Mouse (Mus musculus) frontal cortex, postnatal 36 days (tissue): ENCODE measurements around the gene Nudt2.

Source experiments
- DNase-seq, 2 experiments: peaks; one replicate each; pipeline ENCODE4 v3.0.0; 2022; ENCODE audit warnings: low spot score in 2 of 2

The Nudt2 gene

DNA sequence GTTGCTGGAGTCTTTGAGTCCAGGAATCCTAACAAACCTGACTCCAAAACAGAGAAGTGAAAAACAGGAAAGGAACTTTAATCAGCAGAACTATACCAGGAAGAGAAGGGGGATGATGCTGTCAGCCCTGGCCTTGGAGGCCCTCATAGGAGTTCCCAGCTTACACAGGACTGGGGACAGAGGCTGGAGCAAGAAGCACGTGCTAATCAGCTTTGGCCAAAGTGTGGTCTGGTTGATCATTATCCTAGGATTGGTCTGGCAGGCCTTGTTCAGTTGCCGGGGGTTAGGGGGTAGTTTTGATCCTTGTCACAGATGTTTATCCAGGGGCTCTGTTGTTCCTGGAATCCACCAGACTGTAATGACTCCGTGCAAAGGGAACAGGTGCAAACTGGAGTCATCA is 29.4 kb downstream of the Nudt2 start:
- no peak for DNase-seq

DNA sequence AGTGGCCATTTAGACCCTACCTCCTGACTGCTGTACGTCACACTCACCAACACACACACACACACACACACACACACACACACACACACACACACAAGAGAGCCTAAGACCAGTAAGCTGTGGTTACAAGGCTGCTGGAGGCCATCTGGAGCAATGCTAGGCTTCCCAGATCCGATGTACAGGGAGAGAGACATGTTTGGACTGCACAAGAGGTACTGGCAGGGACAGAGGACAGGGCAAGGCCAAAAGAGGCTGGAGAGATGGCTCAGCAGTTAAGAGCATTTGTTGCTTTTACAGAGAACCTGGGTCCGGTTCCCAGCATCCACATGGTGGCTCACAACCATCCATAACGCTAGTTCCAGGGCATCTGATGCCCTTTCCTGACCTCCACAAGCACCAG is 30.1 kb downstream of the Nudt2 start:
- DNase-seq = no peak

- peak in 1 of 2 experiments; percentile 68 for DNase-seq
These were observed 30.9 kb downstream of the Nudt2 start for GRCm38 (mm10) chr4:41495850-41496249.

- DNase-seq = no peak
These were observed 32.1 kb downstream of the Nudt2 start for GRCm38 (mm10) chr4:41497046-41497445.

GRCm38 (mm10) chr4:41497579-41497978 is 32.6 kb downstream of the Nudt2 start:
- DNase-seq = no peak

GRCm38 (mm10) chr4:41497995-41498845 is 33.3 kb downstream of the Nudt2 start:
- no peak for DNase-seq

- DNase-seq = no peak
These were observed 34.0 kb downstream of the Nudt2 start for GRCm38 (mm10) chr4:41498921-41499391.

- DNase-seq = no peak
These were observed 34.7 kb downstream of the Nudt2 start for GRCm38 (mm10) chr4:41499619-41500018.

DNA sequence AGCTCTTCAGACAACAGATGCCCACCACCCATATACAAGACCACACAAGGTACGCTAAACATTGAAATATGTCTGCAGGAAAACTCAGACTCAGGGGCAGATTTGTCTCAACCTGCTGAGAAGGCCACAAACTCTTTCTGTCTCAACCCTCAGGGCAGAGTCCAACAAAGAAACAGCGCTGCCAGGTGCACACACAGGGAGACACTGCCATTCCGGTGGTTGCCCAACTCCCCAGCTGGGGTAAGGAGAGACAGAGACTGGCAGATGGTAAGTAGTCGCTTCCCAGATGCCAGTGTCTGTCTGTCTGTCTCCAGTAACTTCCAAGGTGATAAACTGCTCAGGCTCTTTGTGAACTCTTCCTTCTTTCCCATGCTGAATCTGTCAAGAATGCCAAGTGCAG is 35.8 kb downstream of the Nudt2 start:
- DNase-seq = no peak

DNA sequence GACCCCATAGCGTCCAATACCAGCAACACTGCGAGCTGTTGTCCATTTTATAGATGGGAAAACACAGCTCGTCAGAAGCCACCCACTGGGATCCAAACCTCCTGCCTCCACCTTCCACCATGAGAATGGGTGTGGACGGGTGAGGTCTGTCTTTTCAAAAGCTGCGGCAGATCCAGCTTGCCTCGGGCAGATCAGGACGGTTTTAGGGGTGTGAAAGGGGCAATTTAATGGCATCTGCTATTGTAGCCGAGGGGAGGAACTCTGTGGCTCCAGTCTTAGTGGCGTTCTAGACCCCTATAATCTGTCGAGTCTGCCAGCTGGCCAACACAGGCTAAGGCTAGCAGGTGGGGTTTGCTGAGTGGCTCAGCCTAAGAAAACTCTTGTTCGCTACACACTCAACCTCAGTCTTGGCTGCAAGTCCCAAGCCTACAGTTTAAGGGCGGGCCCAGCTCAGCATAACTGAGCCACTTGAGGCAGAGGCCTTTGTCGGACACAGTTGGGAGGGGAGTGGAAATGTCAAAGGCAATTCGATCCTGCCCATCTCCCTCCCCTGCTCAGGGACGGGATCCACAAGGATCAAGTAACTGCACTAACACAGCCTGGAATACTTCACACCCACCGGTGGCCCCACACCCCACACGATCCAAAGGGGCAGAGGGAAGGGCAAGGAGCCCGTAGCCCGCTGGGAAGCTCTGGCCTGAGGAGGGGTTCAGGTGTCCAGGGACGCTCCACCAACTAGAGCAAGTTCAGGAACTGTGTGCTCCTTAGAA is 37.4 kb downstream of the Nudt2 start:
- no peak for DNase-seq

GRCm38 (mm10) chr4:41502986-41503412 is 38.0 kb downstream of the Nudt2 start, which contains the start of gene AI464131:
Gene AI464131 (minus strand): TSS chr4:41503076.
- peak; percentile 93 for DNase-seq

GRCm38 (mm10) chr4:41504325-41504724 is 39.4 kb downstream of the Nudt2 start:
- DNase-seq = no peak

GRCm38 (mm10) chr4:41505131-41505551 is 40.2 kb downstream of the Nudt2 start:
- no peak for DNase-seq

DNA sequence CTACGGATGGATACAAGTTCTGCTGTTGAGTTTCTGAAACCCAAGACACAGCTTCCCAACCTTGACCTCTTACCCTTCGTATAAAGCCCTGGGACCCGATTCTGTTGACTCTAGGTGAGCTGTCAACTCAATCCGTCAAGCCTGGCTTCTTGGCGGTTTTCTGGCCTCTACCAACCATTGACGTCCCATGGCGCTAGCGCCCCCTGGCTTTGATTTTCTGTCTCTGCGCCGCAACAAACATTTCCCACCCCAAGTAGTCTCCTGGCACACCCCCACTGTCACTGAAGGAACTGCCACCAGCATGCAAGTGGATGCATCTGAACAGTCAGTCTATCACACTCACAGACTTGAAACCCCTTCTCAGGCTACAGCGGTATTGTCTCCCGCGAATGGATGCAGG is 41.2 kb downstream of the Nudt2 start:
- DNase-seq = peak in 1 of 2 experiments; percentile 65

- peak; percentile 80 to 81 for DNase-seq
These were observed 42.0 kb downstream of the Nudt2 start for GRCm38 (mm10) chr4:41506906-41507305.

GRCm38 (mm10) chr4:41507326-41507924 is 42.5 kb downstream of the Nudt2 start:
- DNase-seq = no peak

- no peak for DNase-seq
These were observed 43.0 kb downstream of the Nudt2 start for GRCm38 (mm10) chr4:41507998-41508397.

GRCm38 (mm10) chr4:41513309-41513708 is 48.4 kb downstream of the Nudt2 start:
- no peak for DNase-seq

DNA sequence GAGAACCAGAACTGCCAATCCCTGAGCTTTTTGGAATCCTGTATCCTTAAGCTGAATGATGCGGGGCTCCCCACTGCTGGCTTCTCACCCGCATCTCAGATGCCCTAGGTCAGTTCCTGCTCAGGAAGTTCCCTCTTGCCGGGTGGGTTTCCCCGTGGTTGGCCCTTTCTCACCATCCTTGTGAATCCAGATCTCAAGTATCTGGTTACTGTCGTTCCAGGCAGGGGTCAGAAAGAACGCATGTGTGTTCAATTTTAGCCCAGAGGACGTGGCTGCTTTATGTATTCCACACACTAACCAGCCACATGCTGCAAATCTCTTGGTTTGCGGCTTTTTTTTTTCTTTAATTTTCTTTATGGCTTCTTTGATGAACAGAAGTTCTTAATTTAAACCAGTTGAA is 48.8 kb downstream of the Nudt2 start:
- DNase-seq = no peak

DNA sequence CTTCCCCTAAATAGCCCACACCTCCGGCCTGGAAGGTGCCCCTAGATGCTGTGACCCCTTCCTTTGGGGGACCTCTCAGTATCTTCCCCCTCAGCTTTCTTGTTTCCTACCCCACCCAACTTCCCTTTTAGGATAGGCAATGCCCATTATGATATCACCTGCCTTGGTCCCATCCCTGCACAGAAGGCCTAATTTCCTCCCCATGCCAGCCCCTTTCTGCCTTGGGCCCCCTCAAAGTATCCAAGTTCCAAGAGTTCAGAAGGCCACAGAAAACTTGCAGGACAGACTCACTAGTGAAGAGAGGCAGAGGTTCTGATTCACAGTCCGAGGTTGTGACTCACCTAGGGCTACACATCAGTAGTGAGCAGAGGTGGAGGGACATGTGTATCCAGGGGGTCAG is 52.3 kb downstream of the Nudt2 start, which contains the start of gene 1110017D15Rik:
TSS of gene 1110017D15Rik (minus strand) at position 101 of the 400 bp plus-strand sequence.
- no peak for DNase-seq

DNA sequence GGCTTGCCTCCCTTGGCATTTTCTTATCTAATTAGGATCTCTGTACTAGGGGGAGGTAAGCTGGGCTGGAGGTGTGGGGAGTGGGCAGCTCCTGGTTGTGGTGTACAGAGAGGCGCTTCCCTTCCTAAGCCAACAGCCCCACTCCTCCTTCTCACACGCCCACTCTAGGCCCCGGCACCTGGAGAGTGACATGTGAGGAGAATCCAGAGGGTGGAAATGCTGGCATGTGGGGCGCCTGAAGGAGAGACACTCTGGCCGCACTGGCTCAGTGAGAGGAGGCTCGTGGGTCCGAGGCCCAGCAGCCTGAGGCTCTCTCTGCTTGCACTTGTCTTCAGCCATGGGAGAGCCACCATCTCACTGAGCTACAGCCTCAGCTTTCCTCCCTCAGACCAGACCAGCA is 53.4 kb downstream of the Nudt2 start:
- DNase-seq = peak in 1 of 2 experiments; percentile 48

- no peak for DNase-seq
These were observed 54.2 kb downstream of the Nudt2 start for GRCm38 (mm10) chr4:41519195-41519594.
